In the genomic region with DNA sequence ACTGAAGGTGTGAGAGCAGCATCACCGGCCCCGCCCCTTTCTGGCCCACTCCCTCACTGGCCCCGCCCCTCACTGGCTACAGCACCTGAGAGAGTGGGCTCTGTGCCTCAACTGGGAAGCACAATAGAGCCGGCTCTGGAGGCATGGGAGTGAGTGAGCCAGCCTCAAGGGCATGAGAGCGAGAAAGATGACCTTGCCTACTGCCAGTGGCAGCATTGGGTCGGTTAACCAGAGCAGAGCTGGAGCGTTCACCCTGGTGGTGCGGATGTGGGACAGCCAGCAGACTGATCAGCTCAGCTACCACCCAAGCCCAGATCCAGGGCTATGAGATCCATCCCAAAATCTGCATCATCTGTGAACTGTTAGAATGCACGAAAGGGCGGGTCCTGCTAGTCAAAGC, we compare ENCODE assay signal across 21 mouse cellular contexts.
DNase-seq lines count a peak whose midpoint lies in the region; ATAC-seq and TF ChIP-seq lines count a peak whose summit lies in the region.
"Had no signal": no experiment of that assay in that cellular context is flagged by ENCODE, and none has a peak within 500 bp of the region (broad histone marks: within the 10 kb centered on the region; RNA-seq: fewer than 3 reads in every experiment).

No protein-coding gene starts in this region.

- H3K4me2 ChIP-seq in heart, embryonic 11.5 days = no peak overlapping the region
- H3K4me2 ChIP-seq in lung, embryonic 14.5 days = no peak overlapping the region
- H3K4me2 ChIP-seq in embryonic facial prominence, embryonic 12.5 days (replicated peaks) = no peak overlapping the region
- H3K4me2 ChIP-seq: embryonic facial prominence, embryonic 15.5 days; liver, embryonic 11.5 days; midbrain, embryonic 12.5 days; neural tube, embryonic 12.5 days had no signal

- 69% methylated on average over 10 of the region's 10 CpGs for WGBS in heart, embryonic 11.5 days (ENCODE audit: insufficient replicate concordance)
- 79% methylated on average over 10 of the region's 10 CpGs for WGBS in lung, embryonic 14.5 days
- WGBS in embryonic facial prominence, embryonic 12.5 days = 79% methylated on average over 10 of the region's 10 CpGs

- no peak for DNase-seq in heart, postnatal 25 days (ENCODE audit: low spot score)
- no peak for DNase-seq in lung, embryonic 14.5 days
- DNase-seq in lung, postnatal 36 days = no peak
- peak; percentile 36 for DNase-seq in R1 (ENCODE audit: low read depth, low spot score)
- DNase-seq in urinary bladder, postnatal 14 days (ENCODE audit: low spot score) = no peak
- DNase-seq: cerebellum, adult 11 months; cerebellum, postnatal 10 days; forebrain, postnatal 0 days; gastrocnemius, postnatal 36 days; kidney, adult 11 months; lung, adult 2 months; thymus, postnatal 4 days had no signal

- intact Hi-C loops in heart, postnatal 25 days (cut with DNase I) = no loop called here

- no peaks in the 10 kb centered on the region for H3K27me3 ChIP-seq in heart, embryonic 11.5 days (ENCODE audit: control insufficient read depth, insufficient read depth, low read length)
- H3K27me3 ChIP-seq in lung, embryonic 14.5 days (ENCODE audit: insufficient read depth, low read length) = no peaks in the 10 kb centered on the region
- no peaks in the 10 kb centered on the region for H3K27me3 ChIP-seq in embryonic facial prominence, embryonic 12.5 days
- H3K27me3 ChIP-seq: embryonic facial prominence, embryonic 15.5 days; midbrain, embryonic 12.5 days; neural tube, embryonic 12.5 days had no signal

- no peak overlapping the region for H3K9ac ChIP-seq in heart, embryonic 11.5 days (ENCODE audit: low read depth, low read length)
- H3K9ac ChIP-seq in lung, embryonic 14.5 days = no peak overlapping the region
- H3K9ac ChIP-seq in embryonic facial prominence, embryonic 12.5 days = no peak overlapping the region
- H3K9ac ChIP-seq: embryonic facial prominence, embryonic 15.5 days; forebrain, postnatal 0 days; midbrain, embryonic 12.5 days; neural tube, embryonic 12.5 days had no signal

- peak; percentile 49; the same call in 1 of the 2 replicates for ATAC-seq in heart, embryonic 11.5 days (replicated peaks; ENCODE audit: insufficient number of reproducible peaks, low FRiP score, low TSS enrichment)
- ATAC-seq in lung, embryonic 14.5 days (ENCODE audit: insufficient read depth) = peak; percentile 49; the same call in 1 of the 2 replicates
- 0 out of 2 replicates have a peak, but pooled peaks have one; percentile 18 for ATAC-seq in embryonic facial prominence, embryonic 12.5 days (ENCODE audit: insufficient number of reproducible peaks, insufficient read depth, low FRiP score, low TSS enrichment)
- ATAC-seq: activated CD4-positive, CD25-positive, alpha-beta regulatory T cell, adult 4 months; forebrain, postnatal 0 days had no signal

- no peak overlapping the region for H3K4me3 ChIP-seq in heart, embryonic 11.5 days (ENCODE audit: low read depth, low read length)
- no peak overlapping the region for H3K4me3 ChIP-seq in lung, embryonic 14.5 days (ENCODE audit: low read depth, low read length)
- H3K4me3 ChIP-seq in embryonic facial prominence, embryonic 12.5 days = no peak overlapping the region
- H3K4me3 ChIP-seq: embryonic facial prominence, embryonic 15.5 days; heart, embryonic 10.5 days; midbrain, embryonic 12.5 days; neural tube, embryonic 12.5 days had no signal

- no peak for TF ChIP-seq CTCF in lung, embryonic 14.5 days (IDR thresholded peaks at IDR 0.05; ENCODE audit: low read depth)

- H3K9me3 ChIP-seq in heart, embryonic 11.5 days (replicated peaks; ENCODE audit: control insufficient read depth, low read length) = no peaks in the 10 kb centered on the region
- H3K9me3 ChIP-seq in lung, embryonic 14.5 days (ENCODE audit: low read depth, low read length) = no peaks in the 10 kb centered on the region
- no peaks in the 10 kb centered on the region for H3K9me3 ChIP-seq in embryonic facial prominence, embryonic 12.5 days
- H3K9me3 ChIP-seq: embryonic facial prominence, embryonic 15.5 days; heart, embryonic 10.5 days; midbrain, embryonic 12.5 days; neural tube, embryonic 12.5 days had no signal

- H3K27ac ChIP-seq in heart, embryonic 11.5 days (ENCODE audit: low read depth, low read length) = no peak overlapping the region
- H3K27ac ChIP-seq in lung, embryonic 14.5 days (ENCODE audit: low read depth) = no peak overlapping the region
- H3K27ac ChIP-seq in embryonic facial prominence, embryonic 12.5 days = no peak overlapping the region
- H3K27ac ChIP-seq: embryonic facial prominence, embryonic 15.5 days; heart, embryonic 10.5 days; kidney, postnatal 0 days; midbrain, embryonic 12.5 days; neural tube, embryonic 12.5 days had no signal

- no peaks in the 10 kb centered on the region for H3K36me3 ChIP-seq in heart, embryonic 11.5 days (ENCODE audit: control insufficient read depth, insufficient read depth, low read length)
- H3K36me3 ChIP-seq in lung, embryonic 14.5 days (ENCODE audit: insufficient read depth) = no peaks in the 10 kb centered on the region
- no peaks in the 10 kb centered on the region for H3K36me3 ChIP-seq in embryonic facial prominence, embryonic 12.5 days
- H3K36me3 ChIP-seq: embryonic facial prominence, embryonic 15.5 days; heart, embryonic 10.5 days; midbrain, embryonic 12.5 days; neural tube, embryonic 12.5 days had no signal

- H3K4me1 ChIP-seq in heart, embryonic 11.5 days (ENCODE audit: control insufficient read depth, insufficient read depth, low read length) = peaks cover 5% of the 10 kb centered on the region; the same call in 1 of the 2 replicates
- H3K4me1 ChIP-seq in lung, embryonic 14.5 days (ENCODE audit: insufficient read depth) = no peaks in the 10 kb centered on the region
- no peaks in the 10 kb centered on the region for H3K4me1 ChIP-seq in embryonic facial prominence, embryonic 12.5 days
- H3K4me1 ChIP-seq: heart, embryonic 10.5 days; midbrain, embryonic 12.5 days; neural tube, embryonic 12.5 days had no signal
